Mouse (Mus musculus) brain, embryonic 14.5 days (tissue): ENCODE measurements around the gene Hivep1.

Source experiments
- CTCF ChIP-seq: fragments of 200-500 bp; IDR thresholded peaks from 2 replicates; pipeline ENCODE4 v1.5.1; 2012; ENCODE audit warnings: inconsistent platforms, mild to moderate bottlenecking, moderate library complexity, borderline replicate concordance; ENCODE audit not compliant: insufficient read depth, insufficient read length; ENCODE audit errors: extremely low read depth
- POLR2A ChIP-seq: fragments of 200-500 bp; IDR thresholded peaks from 2 replicates; pipeline ENCODE4 v1.6.1; 2012; ENCODE audit warnings: mild to moderate bottlenecking, inconsistent platforms, borderline replicate concordance; ENCODE audit not compliant: poor library complexity, insufficient read depth, insufficient read length, severe bottlenecking; ENCODE audit errors: extremely low read depth

DNA sequence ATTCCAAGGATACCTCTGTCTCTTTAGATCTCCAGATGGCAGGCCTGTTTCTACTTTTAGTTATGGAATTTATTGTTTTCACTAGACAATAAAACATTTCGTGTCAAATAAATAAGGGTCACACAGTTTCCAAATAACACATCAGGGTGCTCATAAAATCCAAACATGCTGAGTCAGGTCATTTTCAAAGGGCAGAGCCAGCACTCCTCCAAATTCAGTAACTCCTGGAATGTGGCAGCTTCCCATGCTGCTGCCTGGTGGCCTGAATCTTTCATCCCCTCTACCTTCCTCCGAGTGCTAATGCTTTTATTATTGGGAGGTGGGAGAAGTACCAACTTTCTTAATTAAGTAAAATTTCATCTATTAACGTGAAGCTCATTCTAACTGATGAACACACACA, 190.3 kb downstream of the Hivep1 start:
- no peak for TF ChIP-seq CTCF
- no peak for TF ChIP-seq POLR2A
